Mouse (Mus musculus): Measurements from ENCODE around the gene Stil.

Stil gene

GRCm38 (mm10) chr4:115079821-115080349 is 79.9 kb downstream of the Stil start:
- no peak for DNase-seq (ENCODE audit: low spot score in 2 of 2)

DNA sequence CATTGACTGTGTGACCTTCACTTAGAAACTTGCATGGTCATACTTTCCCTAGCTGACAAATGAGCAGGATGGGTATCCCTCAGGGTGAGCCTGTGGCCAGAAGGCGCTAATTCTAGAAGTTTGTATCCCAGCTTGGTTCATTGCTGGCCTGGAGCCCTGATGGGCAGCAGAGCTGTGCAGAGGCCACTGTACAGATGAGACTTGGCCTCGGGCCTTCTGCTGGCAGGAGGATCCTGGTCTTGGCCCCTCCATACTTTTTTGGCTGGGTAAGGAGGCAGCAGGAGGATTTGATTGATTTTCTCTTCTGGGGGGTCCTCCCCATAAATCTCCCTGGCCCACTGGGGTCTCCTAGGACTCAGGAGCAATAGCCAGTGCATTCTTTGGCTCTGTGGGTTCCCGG is 83.1 kb downstream of the Stil start:
- DNase-seq (ENCODE audit: low spot score in 2 of 2) = no peak

GRCm38 (mm10) chr4:115085522-115086095 is 85.7 kb downstream of the Stil start:
- peak in 1 of 2 experiments; percentile 54 for DNase-seq (ENCODE audit: low spot score in 2 of 2)

DNA sequence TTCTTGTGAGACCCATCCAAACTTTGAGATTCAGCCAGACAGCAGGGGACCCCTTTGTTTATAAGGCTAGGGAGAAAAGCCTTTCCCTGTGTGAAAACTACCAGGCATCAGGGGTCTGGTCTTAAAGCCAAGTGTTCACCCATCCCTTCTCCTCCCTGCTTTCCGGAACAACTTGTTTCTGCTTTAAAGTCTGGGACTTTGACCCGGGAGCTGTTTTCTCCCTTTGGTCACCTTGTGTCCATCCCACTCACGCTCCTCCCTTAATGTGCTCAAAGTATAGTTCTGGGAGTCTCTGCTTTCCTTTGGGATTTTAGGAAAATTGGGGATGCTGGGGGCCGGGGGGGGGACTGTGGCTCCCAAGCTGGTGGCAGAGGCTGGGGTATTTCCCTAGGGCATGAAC is 86.3 kb downstream of the Stil start:
- no peak for DNase-seq (ENCODE audit: low spot score in 2 of 2)

DNA sequence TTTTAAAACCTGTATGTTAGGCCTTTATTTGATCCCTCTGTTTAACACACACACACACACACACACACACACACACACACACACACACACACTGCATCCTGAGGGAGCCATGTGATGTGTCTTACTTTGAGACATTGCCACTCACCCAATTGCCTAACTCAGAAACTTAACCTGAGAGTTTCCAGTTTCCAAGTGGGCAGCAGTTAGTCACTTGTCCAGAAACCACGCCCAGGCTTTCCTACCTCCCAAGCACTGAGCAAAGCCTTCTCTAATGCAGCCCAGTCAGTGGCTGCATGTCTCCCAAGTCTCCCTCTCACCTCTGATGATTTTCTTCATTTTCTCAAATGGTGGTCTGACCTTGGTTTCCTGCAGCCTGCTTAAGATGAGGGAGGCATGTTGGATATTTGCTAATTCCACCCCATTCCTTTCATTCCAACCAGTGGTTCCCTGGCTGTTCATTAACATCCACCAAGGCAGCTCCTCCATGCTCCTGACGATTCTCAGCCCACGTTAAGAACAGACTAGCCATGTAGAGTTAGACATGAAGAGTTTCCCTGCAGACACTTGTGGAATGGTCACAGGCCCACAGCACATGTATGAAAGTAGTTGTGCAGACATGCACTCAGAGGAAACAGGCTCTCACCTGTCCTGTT is 86.9 kb downstream of the Stil start:
- no peak for DNase-seq (ENCODE audit: low spot score in 2 of 2)

- DNase-seq (ENCODE audit: low spot score in 2 of 2) = no peak
These were observed 88.8 kb downstream of the Stil start, which contains the start of gene Pdzk1ip1 for GRCm38 (mm10) chr4:115088611-115089338. Gene Pdzk1ip1, plus strand, starts transcription at chr4:115088708.

DNA sequence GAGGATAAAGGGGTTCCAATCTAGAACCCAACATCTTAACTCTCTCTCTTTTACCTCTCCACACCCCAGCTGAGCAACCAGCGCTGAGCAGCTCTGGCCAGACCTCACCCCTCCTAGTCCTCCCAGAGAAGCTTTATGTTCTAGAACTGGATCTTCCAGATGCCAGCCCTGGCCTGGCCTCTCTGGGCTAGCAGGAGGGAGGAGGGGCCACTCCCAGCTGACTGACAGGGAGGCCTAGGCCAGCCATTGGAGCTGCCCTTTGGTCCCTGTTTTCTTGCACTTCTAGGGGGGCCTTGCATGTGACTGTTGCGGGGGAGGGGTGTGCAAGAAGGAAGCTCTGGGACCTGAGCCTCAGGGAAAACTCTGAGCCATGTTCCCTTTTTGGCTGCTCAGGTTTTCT is 90.6 kb downstream of the Stil start:
- no peak for DNase-seq (ENCODE audit: low spot score in 2 of 2)

GRCm38 (mm10) chr4:115091806-115092205 is 91.8 kb downstream of the Stil start:
- no peak for DNase-seq (ENCODE audit: low spot score in 2 of 2)

Data from thymus, postnatal 10 days (tissue).